Mouse (Mus musculus): ENCODE results near the gene Lct.
"Not testable (repeated sequence)": the region's sequence is repeated elsewhere in the genome, so short reads cannot be mapped to it uniquely, and the experiment has no call there.

Lct gene

GRCm38 (mm10) chr1:128328218-128328617 is at the start of gene Lct:
Lct (minus strand) TSS chr1:128328318.
- no peak for DNase-seq (ENCODE audit: low spot score)

- no peak for DNase-seq (ENCODE audit: low spot score)
Measured at GRCm38 (mm10) chr1:128376841-128377240, 48.7 kb upstream of the Lct start.

GRCm38 (mm10) chr1:128372143-128372860 is 44.2 kb upstream of the Lct start:
- no peak for DNase-seq (ENCODE audit: low spot score)

- DNase-seq (ENCODE audit: low spot score): no peak
Measured at GRCm38 (mm10) chr1:128368732-128369441, 40.8 kb upstream of the Lct start.

- DNase-seq (ENCODE audit: low spot score): no peak
Measured at GRCm38 (mm10) chr1:128360601-128361000, 32.5 kb upstream of the Lct start.

GRCm38 (mm10) chr1:128359554-128360376 is 31.6 kb upstream of the Lct start, which contains the start of gene Mcm6:
Mcm6 (minus strand) TSS chr1:128359664.
- DNase-seq (ENCODE audit: low spot score): peak; percentile 76

- no peak for DNase-seq (ENCODE audit: low spot score)
Measured at GRCm38 (mm10) chr1:128358916-128359553, 30.9 kb upstream of the Lct start.

- DNase-seq (ENCODE audit: low spot score): no peak
Measured at GRCm38 (mm10) chr1:128358276-128358675, 30.2 kb upstream of the Lct start.

- DNase-seq (ENCODE audit: low spot score): no peak
Measured at GRCm38 (mm10) chr1:128357452-128357851, 29.3 kb upstream of the Lct start.

GRCm38 (mm10) chr1:128353092-128353491 is 25.0 kb upstream of the Lct start:
- no peak for DNase-seq (ENCODE audit: low spot score)

GRCm38 (mm10) chr1:128344232-128344631 is 16.1 kb upstream of the Lct start:
- no peak for DNase-seq (ENCODE audit: low spot score)

- no peak for DNase-seq (ENCODE audit: low spot score)
Measured at GRCm38 (mm10) chr1:128337708-128338320, 9.7 kb upstream of the Lct start.

- no peak for DNase-seq (ENCODE audit: low spot score)
Measured at GRCm38 (mm10) chr1:128330313-128330712, 2.2 kb upstream of the Lct start.

- no peak for DNase-seq (ENCODE audit: low spot score)
Measured at GRCm38 (mm10) chr1:128327165-128327564, 953 bp downstream of the Lct start.

- DNase-seq (ENCODE audit: low spot score): no peak
Measured at GRCm38 (mm10) chr1:128324776-128325175, 3.3 kb downstream of the Lct start.

- DNase-seq (ENCODE audit: low spot score): no peak
Measured at GRCm38 (mm10) chr1:128323026-128323643, 5.0 kb downstream of the Lct start.

GRCm38 (mm10) chr1:128319266-128319665 is 8.9 kb downstream of the Lct start:
- not testable (repeated sequence) for DNase-seq (ENCODE audit: low spot score)

GRCm38 (mm10) chr1:128314665-128315064 is 13.5 kb downstream of the Lct start:
- no peak for DNase-seq (ENCODE audit: low spot score)

- no peak for DNase-seq (ENCODE audit: low spot score)
Measured at GRCm38 (mm10) chr1:128309043-128309442, 19.1 kb downstream of the Lct start.

- no peak for DNase-seq (ENCODE audit: low spot score)
Measured at GRCm38 (mm10) chr1:128303900-128304299, 24.2 kb downstream of the Lct start.
